Mouse (Mus musculus) forebrain, embryonic 11.5 days (tissue): ENCODE data around the gene Maml3. TPM values are rescaled to one million over a fixed set of nuclear protein-coding genes. Genes with fewer than 3 reads are reported as not detected.

ENCODE experiments used
- ATAC-seq: fragments of 200-750 bp; cut with Nextera tagmentation; replicated peaks from 2 replicates; pipeline ENCODE4 v1.8.0; 2017; ENCODE audit warnings: moderate TSS enrichment; ENCODE audit not compliant: low FRiP score
- DNase-seq: peaks from one replicate; pipeline ENCODE4 v3.0.0-alpha.2; 2017; ENCODE audit warnings: low spot score
- H3K27ac ChIP-seq: fragments of 300-500 bp; sonication (generic); 2 replicates; pipeline ENCODE4 v1.5.1; 2014; ENCODE audit warnings: low read depth, low read length
- H3K27me3 ChIP-seq: fragments of 300-500 bp; sonication (generic); 2 replicates; pipeline ENCODE4 v1.6.1; 2014; ENCODE audit warnings: mild to moderate bottlenecking, low read length, mixed read lengths; ENCODE audit not compliant: control insufficient read depth, insufficient read depth
- H3K36me3 ChIP-seq: fragments of 300-500 bp; sonication (generic); 2 replicates; pipeline ENCODE4 v1.6.1; 2014; ENCODE audit warnings: mild to moderate bottlenecking, low read length, moderate library complexity, mixed read lengths; ENCODE audit not compliant: control insufficient read depth, insufficient read depth
- H3K4me1 ChIP-seq: fragments of 300-500 bp; sonication (generic); replicated peaks from 2 replicates; pipeline ENCODE4 v1.6.1; 2014; ENCODE audit warnings: low read length, mixed read lengths; ENCODE audit not compliant: control insufficient read depth, insufficient read depth
- H3K4me2 ChIP-seq: fragments of 300-500 bp; sonication (generic); 2 replicates; pipeline ENCODE4 v1.6.1; 2014; ENCODE audit warnings: low read depth, mild to moderate bottlenecking, low read length, moderate library complexity, mixed read lengths; ENCODE audit not compliant: severe bottlenecking
- H3K4me3 ChIP-seq: fragments of 300-500 bp; sonication (generic); 2 replicates; pipeline ENCODE4 v1.5.1; 2014; ENCODE audit warnings: low read depth, low read length
- H3K9ac ChIP-seq: fragments of 300-500 bp; sonication (generic); 2 replicates; pipeline ENCODE4 v1.6.1; 2014; ENCODE audit warnings: low read length
- H3K9me3 ChIP-seq: fragments of 300-500 bp; sonication (generic); 2 replicates; pipeline ENCODE4 v1.6.1; 2016; ENCODE audit warnings: low read length, mixed read lengths; ENCODE audit not compliant: control insufficient read depth
- WGBS: fragments of 180-500 bp; shearing (Covaris S2); extraction: QIAGEN DNeasy Blood & Tissue Kit; methylation state at CpG from one replicate; pipeline ENCODE4 v1.1.7; 2014; 5-methylcytosine and 5-hydroxymethylcytosine counted together
- polyA plus RNA-seq: library from polyadenylated mRNA; unstranded; fragments of >200 nt; fragmentation: Nextera tagmentation; extraction: Ambion mirVana; gene quantifications from 2 replicates; pipeline ENCODE4 v1.2.1, GENCODE M21; 2014

Gene Maml3
- polyA plus RNA-seq, 1 experiment from 2014 or later, result 7.5 TPM

DNA sequence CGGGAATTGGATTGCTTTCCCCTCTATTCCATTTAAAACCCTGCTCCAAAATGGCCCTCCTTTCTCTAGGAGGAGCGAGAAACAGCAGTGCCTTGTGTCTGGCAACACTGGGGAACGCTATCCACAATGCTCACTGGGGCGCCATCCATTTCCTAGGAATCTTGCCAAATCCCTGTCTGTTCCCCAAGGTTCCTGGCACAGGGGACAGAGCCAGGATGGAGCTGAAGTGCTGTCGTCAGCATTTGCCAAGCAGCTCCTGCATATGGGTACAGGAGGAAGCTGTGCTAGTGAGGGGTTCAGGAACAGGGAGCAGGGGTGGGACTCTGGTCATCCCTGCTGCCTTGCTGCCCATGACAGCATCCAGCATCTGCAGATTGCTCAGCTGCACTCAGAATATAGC, 215.1 kb downstream of the Maml3 start:
- H3K9me3 ChIP-seq, result no peaks in the 10 kb centered on the region
- no peaks in the 10 kb centered on the region for H3K36me3 ChIP-seq
- H3K4me3 ChIP-seq, result no peak overlapping the region
- no peak for DNase-seq
- no peak overlapping the region; the same call in 1 of the 2 replicates for H3K27ac ChIP-seq
- peak overlapping the region; percentile 6; the same call in 1 of the 2 replicates for H3K9ac ChIP-seq
- ATAC-seq, result no peak
- H3K27me3 ChIP-seq, result no peaks in the 10 kb centered on the region
- H3K4me2 ChIP-seq, result no peak overlapping the region
- 69% methylated on average over 5 of the region's 5 CpGs for WGBS
- H3K4me1 ChIP-seq, result peaks cover 18% of the 10 kb centered on the region

DNA sequence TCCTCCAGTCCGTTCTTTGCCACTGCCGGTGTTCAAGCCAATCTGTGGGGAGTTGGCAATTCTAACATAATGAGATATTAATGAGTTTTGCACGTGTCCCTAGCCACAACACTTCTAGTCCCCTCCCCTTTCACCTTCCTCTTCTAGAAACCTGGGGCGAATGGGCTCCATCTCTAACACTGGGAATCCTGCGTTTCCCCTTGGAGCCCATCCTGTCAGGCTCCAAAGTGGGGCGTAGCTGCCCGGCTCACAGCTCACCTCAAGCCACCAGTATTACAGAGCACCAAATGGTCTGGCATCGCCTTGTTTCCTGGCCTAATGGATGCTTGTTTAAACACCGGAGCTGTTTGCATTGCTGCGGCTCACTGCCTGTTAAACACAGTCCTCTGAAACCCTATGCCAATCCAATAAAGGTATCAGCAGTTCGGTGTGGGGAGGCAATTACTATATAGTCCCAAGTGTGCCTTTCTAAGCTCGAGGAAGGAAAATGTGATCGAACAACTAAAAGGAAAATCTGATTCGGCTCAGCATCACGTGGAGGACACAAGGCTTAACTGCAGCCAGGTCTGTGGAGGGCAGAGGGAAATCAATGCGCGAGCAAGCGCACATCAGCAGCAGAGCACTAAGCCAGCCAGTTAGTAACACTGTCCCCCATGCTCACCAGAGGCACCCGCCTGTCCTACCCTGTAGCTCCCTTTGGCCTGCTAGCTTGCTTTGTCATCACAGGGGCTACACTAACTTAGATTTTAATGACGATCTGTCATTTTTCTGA, 216.0 kb downstream of the Maml3 start:
- no peaks in the 10 kb centered on the region for H3K36me3 ChIP-seq
- peaks cover 20% of the 10 kb centered on the region for H3K4me1 ChIP-seq
- DNase-seq, result peak; percentile 63
- peak overlapping the region; percentile 43 for H3K4me2 ChIP-seq
- no peaks in the 10 kb centered on the region for H3K27me3 ChIP-seq
- H3K4me3 ChIP-seq, result 0 out of 2 replicates have a peak overlapping the region, but pooled peaks have one; percentile 8
- H3K9ac ChIP-seq, result peak overlapping the region; percentile 43
- WGBS, result 9% methylated on average over 20 of the region's 20 CpGs
- H3K27ac ChIP-seq, result peak overlapping the region; percentile 8; the same call in 1 of the 2 replicates
- ATAC-seq, result peak; percentile 79
- H3K9me3 ChIP-seq, result no peaks in the 10 kb centered on the region

DNA sequence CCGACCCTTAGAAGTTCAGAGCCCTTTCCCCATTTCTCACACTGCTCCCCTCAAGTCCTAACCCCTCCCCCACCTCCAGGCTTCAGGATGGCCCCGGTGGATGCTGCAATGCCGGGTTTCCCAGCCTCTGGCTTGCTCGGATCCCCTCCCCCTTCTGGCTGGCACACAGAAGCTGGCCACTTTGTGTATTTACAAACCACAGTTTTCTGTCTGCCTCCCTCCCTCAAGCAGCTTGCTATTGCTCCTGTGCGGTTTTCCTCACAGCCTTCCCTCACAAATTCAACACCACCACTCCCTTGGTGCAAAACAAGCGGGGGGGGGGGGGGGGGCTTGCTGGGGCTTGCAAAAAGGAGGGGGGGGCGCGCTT, 216.6 kb downstream of the Maml3 start:
- H3K9ac ChIP-seq, result peak overlapping the region; percentile 43
- DNase-seq, result peak; percentile 69
- no peaks in the 10 kb centered on the region for H3K27me3 ChIP-seq
- no peaks in the 10 kb centered on the region for H3K9me3 ChIP-seq
- peak overlapping the region; percentile 43 for H3K4me2 ChIP-seq
- peak; percentile 45; the same call in 1 of the 2 replicates for ATAC-seq
- H3K4me3 ChIP-seq, result no peak overlapping the region
- H3K36me3 ChIP-seq, result no peaks in the 10 kb centered on the region
- H3K4me1 ChIP-seq, result peaks cover 21% of the 10 kb centered on the region
- 3% methylated on average over 7 of the region's 8 CpGs for WGBS
- peak overlapping the region; percentile 8; the same call in 1 of the 2 replicates for H3K27ac ChIP-seq

DNA sequence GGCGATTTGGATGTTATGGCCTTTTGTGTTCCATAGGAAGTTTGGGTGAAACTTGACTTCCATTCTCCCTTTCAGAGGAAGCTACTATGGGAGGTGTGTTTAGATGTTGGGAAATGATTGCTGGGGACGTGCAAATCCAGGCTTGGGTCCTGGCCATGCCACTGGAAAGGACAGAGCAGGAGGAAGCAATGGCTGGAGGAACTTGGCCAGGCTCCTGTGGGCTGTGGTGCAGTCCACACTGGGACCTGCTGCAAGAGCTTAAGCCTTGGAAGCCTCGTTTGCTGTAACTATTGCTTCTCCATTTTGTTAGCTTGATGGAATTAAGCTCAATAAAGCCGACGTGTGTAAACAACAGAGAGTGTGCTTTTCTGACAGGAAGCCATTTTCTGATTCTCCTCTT, 219.0 kb downstream of the Maml3 start:
- ATAC-seq (no peak), DNase-seq (no peak)
- no peak overlapping the region for H3K4me2 ChIP-seq
- WGBS, result 60% methylated on average over 5 of the region's 5 CpGs
- no peak overlapping the region for H3K9ac ChIP-seq
- peaks cover 22% of the 10 kb centered on the region for H3K4me1 ChIP-seq
- H3K36me3 ChIP-seq, result no peaks in the 10 kb centered on the region
- no peaks in the 10 kb centered on the region for H3K9me3 ChIP-seq
- no peak overlapping the region for H3K4me3 ChIP-seq
- no peaks in the 10 kb centered on the region for H3K27me3 ChIP-seq
- H3K27ac ChIP-seq, result no peak overlapping the region

DNA sequence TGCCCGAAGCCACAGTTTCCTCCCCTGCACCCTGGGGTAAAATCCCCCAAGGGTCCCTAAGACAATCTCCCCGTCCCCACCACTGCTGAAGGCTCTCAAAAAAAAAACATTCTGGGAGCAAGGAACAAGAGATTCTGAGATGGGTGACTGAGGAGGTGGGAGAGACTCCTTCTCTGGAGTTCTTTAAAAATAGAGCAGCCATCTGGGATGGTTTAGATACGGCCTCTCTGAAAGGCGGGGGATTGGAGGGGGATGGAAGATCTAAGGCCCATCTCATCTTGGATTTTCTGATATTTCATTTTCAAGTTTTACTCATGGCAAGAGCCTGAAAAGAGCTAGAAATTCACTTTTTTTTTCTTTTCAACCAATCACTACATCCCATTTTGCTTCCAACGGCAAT, 219.4 kb downstream of the Maml3 start:
- H3K27ac ChIP-seq, result no peak overlapping the region
- H3K4me2 ChIP-seq, result no peak overlapping the region
- no peaks in the 10 kb centered on the region for H3K36me3 ChIP-seq
- WGBS, result 84% methylated on average over 5 of the region's 5 CpGs
- H3K9ac ChIP-seq, result no peak overlapping the region
- ATAC-seq, result no peak
- peaks cover 22% of the 10 kb centered on the region for H3K4me1 ChIP-seq
- no peak for DNase-seq
- H3K9me3 ChIP-seq, result no peaks in the 10 kb centered on the region
- H3K27me3 ChIP-seq, result no peaks in the 10 kb centered on the region
- no peak overlapping the region for H3K4me3 ChIP-seq

DNA sequence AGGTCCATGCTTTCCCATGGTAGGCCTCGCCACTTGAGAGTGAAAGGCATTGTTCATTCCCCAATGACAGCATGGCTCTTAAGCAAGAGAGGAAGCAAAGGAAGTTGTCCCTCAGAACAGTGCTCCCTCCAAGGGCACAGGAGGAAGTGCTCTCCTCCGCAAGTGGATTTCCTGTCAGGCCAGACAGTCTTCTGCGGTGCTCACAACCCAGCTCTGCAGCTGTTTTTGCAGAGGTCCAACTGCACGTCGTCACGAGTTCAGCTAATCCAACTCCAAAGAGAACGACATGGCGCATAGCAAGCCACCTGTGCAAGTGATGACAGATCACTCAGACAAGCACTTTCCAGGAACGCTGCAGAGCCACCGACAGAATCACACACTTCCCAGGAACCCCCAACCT, 222.9 kb downstream of the Maml3 start:
- DNase-seq (no peak), ATAC-seq (no peak)
- H3K27me3 ChIP-seq, result no peaks in the 10 kb centered on the region
- no peak overlapping the region for H3K4me2 ChIP-seq
- H3K9ac ChIP-seq, result no peak overlapping the region
- no peaks in the 10 kb centered on the region for H3K9me3 ChIP-seq
- 72% methylated on average over 10 of the region's 10 CpGs for WGBS
- H3K27ac ChIP-seq, result no peak overlapping the region
- H3K36me3 ChIP-seq, result no peaks in the 10 kb centered on the region
- H3K4me1 ChIP-seq, result peaks cover 4% of the 10 kb centered on the region; the same call in 1 of the 2 replicates
- H3K4me3 ChIP-seq, result no peak overlapping the region

DNA sequence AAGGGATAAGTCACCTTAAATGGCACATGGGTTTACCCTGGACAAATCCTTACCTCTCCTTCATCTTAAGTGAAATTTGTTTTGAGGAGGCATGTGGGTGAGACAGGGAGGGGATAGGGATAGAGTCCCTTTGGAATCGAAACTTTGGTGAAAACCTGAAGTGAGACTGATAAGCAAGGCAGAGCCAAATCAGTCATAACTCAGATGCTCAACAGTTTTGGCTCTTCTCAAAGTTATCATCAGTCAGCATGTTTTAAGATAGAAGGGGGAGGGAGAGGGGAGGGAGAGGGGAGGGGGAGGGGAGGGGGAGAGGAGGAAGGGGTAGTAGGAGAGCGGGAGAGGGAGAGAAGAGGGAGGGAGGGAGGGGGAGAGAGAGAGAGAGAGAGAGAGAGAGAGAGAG, 223.5 kb downstream of the Maml3 start:
- Histone ChIP-seq H3K36me3 (no peaks in the 10 kb centered on the region), H3K9me3 (no peaks in the 10 kb centered on the region), H3K9ac (no peak overlapping the region), H3K27ac (no peak overlapping the region), H3K4me2 (no peak overlapping the region), H3K4me3 (no peak overlapping the region), H3K27me3 (no peaks in the 10 kb centered on the region), H3K4me1 (peaks cover 4% of the 10 kb centered on the region; the same call in 1 of the 2 replicates)
- DNase-seq, result no peak
- no peak for ATAC-seq
- WGBS, result 70% methylated on average over 2 of the region's 2 CpGs

DNA sequence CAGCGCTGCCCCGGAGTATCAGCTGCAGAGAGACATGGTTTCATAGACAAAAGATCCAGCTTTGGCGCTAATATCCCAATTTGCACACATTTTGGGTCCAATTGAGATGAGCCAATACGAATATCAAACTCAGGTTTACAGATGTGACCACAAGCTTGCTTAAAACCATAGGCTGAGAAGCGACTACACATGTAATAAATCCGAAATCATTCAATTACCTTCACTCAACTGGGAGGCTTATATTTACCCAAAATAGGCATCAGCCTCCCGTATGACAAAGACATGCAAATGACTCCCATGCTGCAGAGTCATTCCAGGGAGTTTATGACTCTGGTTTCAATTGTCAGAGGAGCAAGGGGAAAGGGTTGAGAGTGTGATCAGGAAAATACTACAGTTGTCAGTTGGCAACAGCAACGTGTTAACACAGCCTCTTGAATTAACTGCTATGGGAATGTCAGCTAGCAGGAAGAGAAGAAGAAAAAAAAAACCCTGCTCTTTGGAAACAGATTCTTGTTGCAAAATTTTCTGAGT, 224.3 kb downstream of the Maml3 start:
- Histone ChIP-seq H3K27ac (no peak overlapping the region), H3K9me3 (no peaks in the 10 kb centered on the region), H3K36me3 (no peaks in the 10 kb centered on the region), H3K4me1 (peaks cover 4% of the 10 kb centered on the region; the same call in 1 of the 2 replicates), H3K27me3 (no peaks in the 10 kb centered on the region), H3K4me2 (no peak overlapping the region), H3K4me3 (no peak overlapping the region), H3K9ac (no peak overlapping the region)
- no peak for ATAC-seq
- WGBS, result 77% methylated on average over 8 of the region's 8 CpGs
- DNase-seq, result no peak
